Comparison of ENCODE assay signal across 8 mouse cellular contexts in genomic region chr17:46162951-46163421, GRCm38 (mm10). TPM values are rescaled to one million over a fixed set of nuclear protein-coding genes. Genes with fewer than 3 reads are reported as not detected.
DNase-seq lines count a peak whose midpoint lies in the region; ATAC-seq and TF ChIP-seq lines count a peak whose summit lies in the region.

No protein-coding gene starts in this region.

- H3K27ac ChIP-seq in hindbrain, postnatal 0 days: no peak overlapping the region
- no peak overlapping the region for H3K27ac ChIP-seq in hindbrain, embryonic 12.5 days
- H3K27ac ChIP-seq in kidney, embryonic 15.5 days: peak overlapping the region; percentile 66
- H3K27ac ChIP-seq in midbrain, embryonic 16.5 days (ENCODE audit: low read length): no peak overlapping the region

- no peak overlapping the region for H3K9ac ChIP-seq in hindbrain, postnatal 0 days (replicated peaks; ENCODE audit: low read length)
- H3K9ac ChIP-seq in hindbrain, embryonic 12.5 days: no peak overlapping the region
- no peak overlapping the region for H3K9ac ChIP-seq in kidney, embryonic 15.5 days
- H3K9ac ChIP-seq in midbrain, embryonic 16.5 days (ENCODE audit: low read depth, low read length): no peak overlapping the region

- TF ChIP-seq CTCF in hindbrain, postnatal 0 days (IDR thresholded peaks at IDR 0.05; ENCODE audit: low read depth): no peak

- H3K4me2 ChIP-seq in hindbrain, postnatal 0 days (ENCODE audit: low read depth, low read length): peak overlapping the region; percentile 13
- no peak overlapping the region for H3K4me2 ChIP-seq in hindbrain, embryonic 12.5 days (replicated peaks)
- peak overlapping the region; percentile 91 for H3K4me2 ChIP-seq in kidney, embryonic 15.5 days
- H3K4me2 ChIP-seq in midbrain, embryonic 16.5 days (ENCODE audit: low read length): no peak overlapping the region

- DNase-seq in hindbrain, postnatal 0 days (ENCODE audit: low spot score): peak; percentile 20
- DNase-seq in lung, postnatal 4 days: peak; percentile 64 to 75
- DNase-seq in thymus, postnatal 36 days: peak; percentile 68 to 80

- H3K4me1 ChIP-seq in hindbrain, postnatal 0 days (ENCODE audit: insufficient read depth, low read length): peaks cover 3% of the 10 kb centered on the region; the same call in 1 of the 2 replicates
- H3K4me1 ChIP-seq in hindbrain, embryonic 12.5 days: peaks cover 24% of the 10 kb centered on the region
- peaks cover 29% of the 10 kb centered on the region for H3K4me1 ChIP-seq in kidney, embryonic 15.5 days
- H3K4me1 ChIP-seq in midbrain, embryonic 16.5 days (ENCODE audit: control insufficient read depth, insufficient read depth, low read length): peaks cover 26% of the 10 kb centered on the region

- H3K36me3 ChIP-seq in hindbrain, postnatal 0 days (ENCODE audit: insufficient read depth, low read length): peaks cover 33% of the 10 kb centered on the region
- H3K36me3 ChIP-seq in hindbrain, embryonic 12.5 days: peaks cover 48% of the 10 kb centered on the region
- H3K36me3 ChIP-seq in kidney, embryonic 15.5 days: peaks cover 52% of the 10 kb centered on the region
- H3K36me3 ChIP-seq in midbrain, embryonic 16.5 days (ENCODE audit: control insufficient read depth, insufficient read depth, low read length): peaks cover 22% of the 10 kb centered on the region

- H3K27me3 ChIP-seq in hindbrain, postnatal 0 days (ENCODE audit: insufficient read depth, low read length): no peaks in the 10 kb centered on the region
- H3K27me3 ChIP-seq in hindbrain, embryonic 12.5 days: no peaks in the 10 kb centered on the region
- no peaks in the 10 kb centered on the region for H3K27me3 ChIP-seq in kidney, embryonic 15.5 days
- H3K27me3 ChIP-seq in midbrain, embryonic 16.5 days (ENCODE audit: control insufficient read depth, insufficient read depth, low read depth, low read length): no peaks in the 10 kb centered on the region

- H3K4me3 ChIP-seq in hindbrain, postnatal 0 days (ENCODE audit: low read length): no peak overlapping the region
- no peak overlapping the region for H3K4me3 ChIP-seq in hindbrain, embryonic 12.5 days
- peak overlapping the region; percentile 11 for H3K4me3 ChIP-seq in kidney, embryonic 15.5 days (replicated peaks)
- H3K4me3 ChIP-seq in midbrain, embryonic 16.5 days (ENCODE audit: low read depth, low read length): no peak overlapping the region

- 57% methylated on average over 9 of the region's 9 CpGs for WGBS in hindbrain, postnatal 0 days
- WGBS in hindbrain, embryonic 12.5 days: 90% methylated on average over 9 of the region's 9 CpGs
- 79% methylated on average over 9 of the region's 9 CpGs for WGBS in kidney, embryonic 15.5 days
- 85% methylated on average over 9 of the region's 9 CpGs for WGBS in midbrain, embryonic 16.5 days

- H3K9me3 ChIP-seq in hindbrain, postnatal 0 days (ENCODE audit: low read length): no peaks in the 10 kb centered on the region
- no peaks in the 10 kb centered on the region for H3K9me3 ChIP-seq in hindbrain, embryonic 12.5 days (replicated peaks)
- no peaks in the 10 kb centered on the region for H3K9me3 ChIP-seq in kidney, embryonic 15.5 days (replicated peaks)
- H3K9me3 ChIP-seq in midbrain, embryonic 16.5 days (replicated peaks; ENCODE audit: control insufficient read depth, low read length, poor library complexity, severe bottlenecking): no peaks in the 10 kb centered on the region

- ATAC-seq in hindbrain, postnatal 0 days: no peak
- ATAC-seq in hindbrain, embryonic 12.5 days (ENCODE audit: low FRiP score): no peak
- 0 out of 2 replicates have a peak, but pooled peaks have one; percentile 14 for ATAC-seq in common myeloid progenitor, adult 5-6 weeks (replicated peaks; ENCODE audit: low read depth, poor library complexity, severe bottlenecking)
- ATAC-seq in kidney, embryonic 15.5 days (replicated peaks; ENCODE audit: low FRiP score): no peak
- no peak for ATAC-seq in midbrain, embryonic 16.5 days
- ATAC-seq in cerebellum, adult (ENCODE audit: insufficient number of reproducible peaks, low FRiP score, low TSS enrichment): no peak

RNA-seq across cellular contexts. Expression of gene Gtpbp2, which starts 2.2 kb away (rescaled TPM):
- 68.0 and 94.8 TPM in 2 replicates for total RNA-seq in hindbrain, postnatal 0 days (2014; rRNA removed)
- polyA plus RNA-seq in hindbrain, postnatal 0 days (2015; fragmentation: Nextera tagmentation; extraction: Ambion mirVana): 25.8 and 27.9 TPM in 2 replicates
- 49.3 and 54.1 TPM in 2 replicates for polyA plus RNA-seq in hindbrain, embryonic 12.5 days (2016; fragmentation: Nextera tagmentation; extraction: Ambion mirVana)
- total RNA-seq in common myeloid progenitor, adult 5-6 weeks (2017): 26.1 and 31.0 TPM in 2 replicates
- polyA plus RNA-seq in kidney, embryonic 15.5 days (2015; fragmentation: Nextera tagmentation; extraction: Ambion mirVana): 36.8 and 44.4 TPM in 2 replicates
- 41.3 and 42.8 TPM in 2 replicates for polyA plus RNA-seq in midbrain, embryonic 16.5 days (2015; fragmentation: Nextera tagmentation; extraction: Ambion mirVana)

RNA-seq across cellular contexts. Expression of gene Mad2l1bp, which starts 9.6 kb away (rescaled TPM):
- 10.2 and 16.2 TPM in 2 replicates for total RNA-seq in hindbrain, postnatal 0 days (2014; rRNA removed)
- polyA plus RNA-seq in hindbrain, postnatal 0 days (2015; fragmentation: Nextera tagmentation; extraction: Ambion mirVana): 17.2 and 17.5 TPM in 2 replicates
- 27.6 and 30.6 TPM in 2 replicates for polyA plus RNA-seq in hindbrain, embryonic 12.5 days (2016; fragmentation: Nextera tagmentation; extraction: Ambion mirVana)
- 3.8 and 12.1 TPM in 2 replicates for total RNA-seq in common myeloid progenitor, adult 5-6 weeks (2017)
- polyA plus RNA-seq in kidney, embryonic 15.5 days (2015; fragmentation: Nextera tagmentation; extraction: Ambion mirVana): 37.5 and 39.2 TPM in 2 replicates
- 21.9 and 22.6 TPM in 2 replicates for polyA plus RNA-seq in midbrain, embryonic 16.5 days (2015; fragmentation: Nextera tagmentation; extraction: Ambion mirVana)

RNA-seq across cellular contexts. Expression of gene Rsph9, which starts 19.0 kb away (rescaled TPM):
- total RNA-seq in hindbrain, postnatal 0 days (2014; rRNA removed): 50.7 and 54.3 TPM in 2 replicates
- 74.7 and 80.0 TPM in 2 replicates for polyA plus RNA-seq in hindbrain, postnatal 0 days (2015; fragmentation: Nextera tagmentation; extraction: Ambion mirVana)
- 20.3 and 21.5 TPM in 2 replicates for polyA plus RNA-seq in hindbrain, embryonic 12.5 days (2016; fragmentation: Nextera tagmentation; extraction: Ambion mirVana)
- total RNA-seq in common myeloid progenitor, adult 5-6 weeks (2017): 1.3 TPM in 1 of 2 replicates, not detected in the other
- 11.7 and 12.1 TPM in 2 replicates for polyA plus RNA-seq in kidney, embryonic 15.5 days (2015; fragmentation: Nextera tagmentation; extraction: Ambion mirVana)
- 61.6 and 74.5 TPM in 2 replicates for polyA plus RNA-seq in midbrain, embryonic 16.5 days (2015; fragmentation: Nextera tagmentation; extraction: Ambion mirVana)

RNA-seq across cellular contexts. Expression of gene Polh, which starts 39.5 kb away (rescaled TPM):
- 9.7 and 10.5 TPM in 2 replicates for total RNA-seq in hindbrain, postnatal 0 days (2014; rRNA removed)
- 4.7 and 5.5 TPM in 2 replicates for polyA plus RNA-seq in hindbrain, postnatal 0 days (2015; fragmentation: Nextera tagmentation; extraction: Ambion mirVana)
- polyA plus RNA-seq in hindbrain, embryonic 12.5 days (2016; fragmentation: Nextera tagmentation; extraction: Ambion mirVana): 12.4 and 14.0 TPM in 2 replicates
- total RNA-seq in common myeloid progenitor, adult 5-6 weeks (2017): 19.1 and 27.4 TPM in 2 replicates
- 16.5 and 17.0 TPM in 2 replicates for polyA plus RNA-seq in kidney, embryonic 15.5 days (2015; fragmentation: Nextera tagmentation; extraction: Ambion mirVana)
- 7.7 and 7.8 TPM in 2 replicates for polyA plus RNA-seq in midbrain, embryonic 16.5 days (2015; fragmentation: Nextera tagmentation; extraction: Ambion mirVana)

RNA-seq across cellular contexts. Expression of gene Xpo5, which starts 39.6 kb away (rescaled TPM):
- total RNA-seq in hindbrain, postnatal 0 days (2014; rRNA removed): 54.5 and 56.9 TPM in 2 replicates
- polyA plus RNA-seq in hindbrain, postnatal 0 days (2015; fragmentation: Nextera tagmentation; extraction: Ambion mirVana): 23.8 and 23.9 TPM in 2 replicates
- 57.6 and 58.3 TPM in 2 replicates for polyA plus RNA-seq in hindbrain, embryonic 12.5 days (2016; fragmentation: Nextera tagmentation; extraction: Ambion mirVana)
- total RNA-seq in common myeloid progenitor, adult 5-6 weeks (2017): 60.6 and 67.8 TPM in 2 replicates
- polyA plus RNA-seq in kidney, embryonic 15.5 days (2015; fragmentation: Nextera tagmentation; extraction: Ambion mirVana): 41.9 and 44.8 TPM in 2 replicates
- 36.0 and 37.4 TPM in 2 replicates for polyA plus RNA-seq in midbrain, embryonic 16.5 days (2015; fragmentation: Nextera tagmentation; extraction: Ambion mirVana)

Comparison
In these comparisons a context has a peak if more than half of its experiments do, and no peak if none do; other contexts are left out.
1. H3K4me2 ChIP-seq: peak in hindbrain, postnatal 0 days (single experiment) and kidney, embryonic 15.5 days (single experiment); none in hindbrain, embryonic 12.5 days (single experiment) and midbrain, embryonic 16.5 days (single experiment).
2. DNase-seq: peak in every context shown above with its lines; median percentile 74 in thymus, postnatal 36 days; 70 in lung, postnatal 4 days; 20 in hindbrain, postnatal 0 days.